Mouse (Mus musculus): ENCODE measurements around the gene Casp9.

DNA sequence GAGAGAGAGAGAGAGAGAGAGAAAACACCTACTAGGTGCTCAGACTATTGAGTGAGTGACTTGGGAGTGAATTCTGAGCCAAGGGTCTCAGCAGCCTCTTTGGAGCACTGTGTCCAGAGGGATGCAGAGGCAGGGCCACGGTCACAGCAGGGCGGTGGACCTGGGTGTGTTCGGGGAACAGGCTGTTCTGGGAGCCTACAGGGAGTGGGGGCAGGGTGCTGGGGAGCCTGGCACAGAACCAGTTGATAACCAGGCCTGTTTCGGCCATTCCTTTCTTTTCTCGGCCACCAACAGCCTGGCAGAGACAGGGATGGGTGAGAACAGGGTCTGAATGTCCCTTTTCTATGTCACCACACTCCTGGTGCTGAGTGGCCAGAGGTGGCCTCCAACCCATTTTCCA is 69.5 kb downstream of the Casp9 start:
- TF ChIP-seq POLR2A (IDR thresholded peaks at IDR 0.05; ENCODE audit: borderline replicate concordance, low read depth, low read length), result no peak
- no peak for TF ChIP-seq CTCF (IDR thresholded peaks at IDR 0.05; ENCODE audit: low read depth, low read length)
